8 mouse cellular contexts compared by ENCODE assay signal in genomic region chr5:125476286-125476625, GRCm38 (mm10). TPM values are rescaled to one million over a fixed set of nuclear protein-coding genes. Genes with fewer than 3 reads are reported as not detected.
DNase-seq lines count a peak whose midpoint lies in the region; ATAC-seq lines count a peak whose summit lies in the region.

No protein-coding gene starts in this region.

- peak overlapping the region; percentile 93 for H3K4me2 ChIP-seq in hindbrain, embryonic 14.5 days (replicated peaks)
- peak overlapping the region; percentile 84 for H3K4me2 ChIP-seq in midbrain, embryonic 12.5 days (replicated peaks)

- H3K4me3 ChIP-seq in embryonic facial prominence, embryonic 10.5 days, result peak overlapping the region; percentile 92
- H3K4me3 ChIP-seq in hindbrain, embryonic 14.5 days (replicated peaks; ENCODE audit: low read length), result peak overlapping the region; percentile 93
- H3K4me3 ChIP-seq in midbrain, embryonic 12.5 days, result peak overlapping the region; percentile 65

- H3K36me3 ChIP-seq in embryonic facial prominence, embryonic 10.5 days (replicated peaks), result peaks cover 25% of the 10 kb centered on the region
- no peaks in the 10 kb centered on the region for H3K36me3 ChIP-seq in hindbrain, embryonic 14.5 days (replicated peaks; ENCODE audit: control insufficient read depth, insufficient read depth)
- no peaks in the 10 kb centered on the region for H3K36me3 ChIP-seq in midbrain, embryonic 12.5 days

- peaks cover 43% of the 10 kb centered on the region for H3K4me1 ChIP-seq in embryonic facial prominence, embryonic 10.5 days
- peaks cover 27% of the 10 kb centered on the region for H3K4me1 ChIP-seq in hindbrain, embryonic 14.5 days (replicated peaks; ENCODE audit: control insufficient read depth, insufficient read depth, low read length)
- H3K4me1 ChIP-seq in midbrain, embryonic 12.5 days, result peaks cover 34% of the 10 kb centered on the region

- peak; percentile 69 for ATAC-seq in hindbrain, embryonic 14.5 days (ENCODE audit: low FRiP score)
- ATAC-seq in midbrain, embryonic 12.5 days (ENCODE audit: low FRiP score, low read depth), result peak; percentile 64; the same call in 1 of the 2 replicates

- peak overlapping the region; percentile 88 for H3K9ac ChIP-seq in hindbrain, embryonic 14.5 days
- H3K9ac ChIP-seq in midbrain, embryonic 12.5 days (replicated peaks), result peak overlapping the region; percentile 73

- peak; percentile 54 for DNase-seq in layer of hippocampus, adult 9-11 months
- no peak for DNase-seq in layer of hippocampus, adult 9-10 months (ENCODE audit: low spot score)
- DNase-seq in NIH3T3 (ENCODE audit: low read depth), result peak; percentile 70
- no peak for DNase-seq in embryonic facial prominence, embryonic 10.5 days (ENCODE audit: low spot score)
- DNase-seq in hindbrain, embryonic 14.5 days (ENCODE audit: low spot score), result no peak
- DNase-seq in c-Kit-positive CD71-positive TER-119-positive erythroid progenitor cells, embryonic 14.5 days (ENCODE audit: low spot score), result no peak
- DNase-seq in urinary bladder, postnatal 4 days (ENCODE audit: low spot score in 2 of 2), result no peak

- no peaks in the 10 kb centered on the region for H3K9me3 ChIP-seq in embryonic facial prominence, embryonic 10.5 days
- H3K9me3 ChIP-seq in hindbrain, embryonic 14.5 days (ENCODE audit: control insufficient read depth, low read length), result no peaks in the 10 kb centered on the region
- H3K9me3 ChIP-seq in midbrain, embryonic 12.5 days, result no peaks in the 10 kb centered on the region

- H3K27me3 ChIP-seq in embryonic facial prominence, embryonic 10.5 days (replicated peaks; ENCODE audit: low read depth, poor library complexity, severe bottlenecking), result no peaks in the 10 kb centered on the region
- H3K27me3 ChIP-seq in hindbrain, embryonic 14.5 days (ENCODE audit: control insufficient read depth, insufficient read depth, low read length), result no peaks in the 10 kb centered on the region
- no peaks in the 10 kb centered on the region for H3K27me3 ChIP-seq in midbrain, embryonic 12.5 days

- 17% methylated on average over 5 of the region's 5 CpGs for WGBS in embryonic facial prominence, embryonic 10.5 days
- WGBS in hindbrain, embryonic 14.5 days, result 11% methylated on average over 5 of the region's 5 CpGs
- WGBS in midbrain, embryonic 12.5 days, result 16% methylated on average over 5 of the region's 5 CpGs

- H3K27ac ChIP-seq in embryonic facial prominence, embryonic 10.5 days (replicated peaks), result peak overlapping the region; percentile 84
- peak overlapping the region; percentile 83 for H3K27ac ChIP-seq in hindbrain, embryonic 14.5 days
- H3K27ac ChIP-seq in midbrain, embryonic 12.5 days (replicated peaks), result peak overlapping the region; percentile 67

RNA-seq across cellular contexts. Expression of gene Aacs, which starts 0.6 kb away (rescaled TPM):
- 51.2 and 60.1 TPM in 2 replicates for polyA plus RNA-seq in embryonic facial prominence, embryonic 10.5 days (2016; fragmentation: Nextera tagmentation; extraction: Ambion mirVana)
- polyA plus RNA-seq in hindbrain, embryonic 14.5 days (2014; fragmentation: Nextera tagmentation; extraction: Ambion mirVana), result 75.5 and 98.4 TPM in 2 replicates
- polyA plus RNA-seq in midbrain, embryonic 12.5 days (2016; fragmentation: Nextera tagmentation; extraction: Ambion mirVana), result 58.8 and 62.7 TPM in 2 replicates

RNA-seq across cellular contexts. Expression of gene Bri3bp, which starts 34.9 kb away (rescaled TPM):
- polyA plus RNA-seq in embryonic facial prominence, embryonic 10.5 days (2016; fragmentation: Nextera tagmentation; extraction: Ambion mirVana), result 50.9 and 52.2 TPM in 2 replicates
- polyA plus RNA-seq in hindbrain, embryonic 14.5 days (2014; fragmentation: Nextera tagmentation; extraction: Ambion mirVana), result 34.3 and 36.7 TPM in 2 replicates
- 35.5 and 41.2 TPM in 2 replicates for polyA plus RNA-seq in midbrain, embryonic 12.5 days (2016; fragmentation: Nextera tagmentation; extraction: Ambion mirVana)

RNA-seq across cellular contexts. Expression of gene Dhx37, which starts 42.3 kb away (rescaled TPM):
- polyA plus RNA-seq in embryonic facial prominence, embryonic 10.5 days (2016; fragmentation: Nextera tagmentation; extraction: Ambion mirVana), result 24.1 and 24.2 TPM in 2 replicates
- polyA plus RNA-seq in hindbrain, embryonic 14.5 days (2014; fragmentation: Nextera tagmentation; extraction: Ambion mirVana), result 6.8 and 10.2 TPM in 2 replicates
- polyA plus RNA-seq in midbrain, embryonic 12.5 days (2016; fragmentation: Nextera tagmentation; extraction: Ambion mirVana), result 14.8 and 16.4 TPM in 2 replicates

RNA-seq across cellular contexts. Expression of gene Tmem132b, which starts 55.3 kb away (rescaled TPM):
- polyA plus RNA-seq in embryonic facial prominence, embryonic 10.5 days (2016; fragmentation: Nextera tagmentation; extraction: Ambion mirVana), result 0.23 and 0.34 TPM in 2 replicates
- 6.3 and 7.9 TPM in 2 replicates for polyA plus RNA-seq in hindbrain, embryonic 14.5 days (2014; fragmentation: Nextera tagmentation; extraction: Ambion mirVana)
- 1.4 and 1.8 TPM in 2 replicates for polyA plus RNA-seq in midbrain, embryonic 12.5 days (2016; fragmentation: Nextera tagmentation; extraction: Ambion mirVana)

Comparison
In these comparisons a context has a peak if more than half of its experiments do, and no peak if none do; other contexts are left out.
1. DNase-seq: peak in layer of hippocampus, adult 9-11 months (single experiment) and NIH3T3 (single experiment); none in layer of hippocampus, adult 9-10 months (single experiment), embryonic facial prominence, embryonic 10.5 days (single experiment), hindbrain, embryonic 14.5 days (single experiment), c-Kit-positive CD71-positive TER-119-positive erythroid progenitor cells, embryonic 14.5 days (single experiment) and urinary bladder, postnatal 4 days (0 of 2).
2. Peak in every context shown above with its lines, with median percentiles within 50 percentile points of each other: H3K27ac ChIP-seq and H3K4me3 ChIP-seq.